Mouse (Mus musculus): ENCODE measurements around the gene Tspan9.

DNA sequence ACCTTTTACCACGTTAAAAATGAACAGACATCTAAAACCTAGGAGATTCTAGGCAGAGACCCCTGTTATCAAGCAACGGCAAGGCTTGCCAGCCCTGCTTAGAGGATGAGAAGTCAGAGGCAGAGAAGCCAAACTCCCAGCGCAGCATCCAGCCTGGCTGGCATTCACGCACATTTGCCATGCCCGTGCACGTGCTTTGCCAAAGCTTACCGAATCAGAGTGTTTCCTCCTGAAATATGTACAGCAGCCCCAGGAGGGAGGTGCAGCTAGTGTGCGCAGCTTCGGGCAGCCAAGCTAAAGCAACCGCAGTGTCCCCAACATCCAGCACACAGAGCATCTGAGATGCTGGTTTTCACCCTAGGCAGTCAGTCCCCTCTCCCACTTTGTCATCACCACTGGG is 48.3 kb downstream of the Tspan9 start:
- TF ChIP-seq FLI1 (IDR thresholded peaks at IDR 0.05; ENCODE audit: low read length) = no peak
- TF ChIP-seq GATA1 (IDR thresholded peaks at IDR 0.05; ENCODE audit: borderline replicate concordance, low read length) = no peak
